Mouse (Mus musculus) cerebellum, postnatal 36 days (tissue): ENCODE measurements around the gene Padi1.

Experiments
- DNase-seq, 2 experiments: peaks; one replicate each; pipeline ENCODE4 v3.0.0; 2021 to 2022; ENCODE audit warnings: mixed read lengths in 2 of 2

Gene Padi1

GRCm38 (mm10) chr4:140779803-140780397 lies 65.7 kb downstream of the Padi1 start:
- DNase-seq = no peak

GRCm38 (mm10) chr4:140776623-140777022 lies 69.0 kb downstream of the Padi1 start:
- DNase-seq = no peak

GRCm38 (mm10) chr4:140775876-140776275 lies 69.7 kb downstream of the Padi1 start:
- no peak for DNase-seq

GRCm38 (mm10) chr4:140774893-140775292 lies 70.7 kb downstream of the Padi1 start:
- DNase-seq = no peak

GRCm38 (mm10) chr4:140774025-140774800 lies 71.4 kb downstream of the Padi1 start, which contains the start of gene Padi4:
Padi4 (minus strand) TSS chr4:140774236.
- no peak for DNase-seq

- DNase-seq = no peak
Measured at GRCm38 (mm10) chr4:140771091-140771490, 74.5 kb downstream of the Padi1 start.

- no peak for DNase-seq
Measured at GRCm38 (mm10) chr4:140770433-140770832, 75.1 kb downstream of the Padi1 start.

- no peak for DNase-seq
Measured at GRCm38 (mm10) chr4:140768973-140769372, 76.6 kb downstream of the Padi1 start.

- DNase-seq = no peak
Measured at GRCm38 (mm10) chr4:140765936-140766335, 79.6 kb downstream of the Padi1 start.

- DNase-seq = peak; percentile 41 to 43
Measured at GRCm38 (mm10) chr4:140763158-140763557, 82.4 kb downstream of the Padi1 start.
